Mouse (Mus musculus) heart, postnatal 0 days (tissue): ENCODE measurements around the gene Lrwd1. TPM values are rescaled to one million over a fixed set of nuclear protein-coding genes. Genes with fewer than 3 reads are reported as not detected.
A peak's percentile ranks its signal among the peaks of the same experiment; 100 is the strongest.

Experiments used
- ATAC-seq: fragments of 200-750 bp; cut with Nextera tagmentation; 2 replicates; pipeline ENCODE4 v1.8.0; 2017; ENCODE audit warnings: low read depth, moderate number of reproducible peaks, moderate library complexity; ENCODE audit not compliant: insufficient read depth
- DNase-seq: peaks from one replicate; pipeline ENCODE4 v3.0.0-alpha.2; 2016; ENCODE audit warnings: low spot score
- H3K27ac ChIP-seq: fragments of 300-500 bp; sonication (generic); 2 replicates; pipeline ENCODE4 v1.5.1; 2014; ENCODE audit warnings: low read depth, mild to moderate bottlenecking
- H3K27me3 ChIP-seq: fragments of 300-500 bp; sonication (generic); 2 replicates; pipeline ENCODE4 v1.6.1; 2014; ENCODE audit warnings: low read length, mixed read lengths; ENCODE audit not compliant: control insufficient read depth, insufficient read depth
- H3K36me3 ChIP-seq: fragments of 300-500 bp; sonication (generic); replicated peaks from 2 replicates; pipeline ENCODE4 v1.6.1; 2014; ENCODE audit warnings: low read length, mixed read lengths; ENCODE audit not compliant: control insufficient read depth, insufficient read depth
- H3K4me1 ChIP-seq: fragments of 300-500 bp; sonication (generic); 2 replicates; pipeline ENCODE4 v1.6.1; 2014; ENCODE audit warnings: antibody characterized with exemption; ENCODE audit not compliant: control insufficient read depth, insufficient read depth
- H3K4me2 ChIP-seq: fragments of 300-500 bp; sonication (generic); 2 replicates; pipeline ENCODE4 v1.6.1; 2014; ENCODE audit warnings: low read depth, mild to moderate bottlenecking, low read length, moderate library complexity
- H3K4me3 ChIP-seq: fragments of 300-500 bp; sonication (generic); 2 replicates; pipeline ENCODE4 v1.5.1; 2014; ENCODE audit warnings: low read depth, low read length
- H3K9ac ChIP-seq: fragments of 300-500 bp; sonication (generic); replicated peaks from 2 replicates; pipeline ENCODE4 v1.6.1; 2014; ENCODE audit warnings: low read depth, low read length, mixed read lengths
- H3K9me3 ChIP-seq: fragments of 300-500 bp; sonication (generic); replicated peaks from 2 replicates; pipeline ENCODE4 v1.6.1; 2016; ENCODE audit warnings: low read length; ENCODE audit not compliant: control insufficient read depth
- CTCF ChIP-seq: IDR thresholded peaks from 2 replicates; pipeline ENCODE4 v1.5.1; 2016; ENCODE audit warnings: antibody characterized with exemption, control low read depth, low read depth
- EP300 ChIP-seq: IDR thresholded peaks from 2 replicates; pipeline ENCODE4 v1.6.1; 2016; ENCODE audit warnings: antibody characterized with exemption, low read depth
- WGBS: fragments of 180-500 bp; shearing (Covaris S2); extraction: QIAGEN DNeasy Blood & Tissue Kit; methylation state at CpG from one replicate; pipeline ENCODE4 v1.1.7; 2014; 5-methylcytosine and 5-hydroxymethylcytosine counted together
- polyA plus RNA-seq: library from polyadenylated mRNA; unstranded; fragments of >200 nt; fragmentation: Nextera tagmentation; extraction: Ambion mirVana; gene quantifications from 2 replicates; pipeline ENCODE4 v1.2.1, GENCODE M21; 2015
- total RNA-seq: library from RNA; depleted of rRNA; stranded (reverse); fragments of >200 nt; gene quantifications from 2 replicates; pipeline ENCODE4 v1.2.3, GENCODE M21; 2014; ENCODE audit warnings: low replicate concordance; rRNA removed

Lrwd1 gene
- total RNA-seq (20.9 and 23.1 TPM in 2 replicates), polyA plus RNA-seq (9.4 and 10.0 TPM in 2 replicates)

GRCm38 (mm10) chr5:136135571-136136291 lies at the start of gene Lrwd1, which contains the start of gene Alkbh4:
Gene Lrwd1, minus strand, starts transcription at chr5:136136074.
Gene Alkbh4, plus strand, starts transcription at chr5:136136146.
- Histone ChIP-seq H3K4me2 (peak within 1 kb of the TSS; percentile 82), H3K4me1 (no peaks in the 10 kb centered on the region; the same call in 1 of the 2 replicates), H3K4me3 (peak within 1 kb of the TSS; percentile 77), H3K9ac (peak within 1 kb of the TSS; percentile 68), H3K27ac (peak within 1 kb of the TSS; percentile 51), H3K36me3 (peaks cover 29% of the 10 kb centered on the region), H3K27me3 (no peaks in the 10 kb centered on the region), H3K9me3 (no peaks in the 10 kb centered on the region)
- ATAC-seq (peak; percentile 94), DNase-seq (peak; percentile 97)
- WGBS, result under 1% methylated on average over 60 of the region's 60 CpGs
- TF ChIP-seq CTCF (peak; percentile 74), EP300 (no peak)

GRCm38 (mm10) chr5:136183766-136184165 lies 47.9 kb upstream of the Lrwd1 start:
- H3K36me3 ChIP-seq, result peaks cover 73% of the 10 kb centered on the region
- DNase-seq, result no peak
- no peak for TF ChIP-seq EP300
- TF ChIP-seq CTCF, result no peak

DNA sequence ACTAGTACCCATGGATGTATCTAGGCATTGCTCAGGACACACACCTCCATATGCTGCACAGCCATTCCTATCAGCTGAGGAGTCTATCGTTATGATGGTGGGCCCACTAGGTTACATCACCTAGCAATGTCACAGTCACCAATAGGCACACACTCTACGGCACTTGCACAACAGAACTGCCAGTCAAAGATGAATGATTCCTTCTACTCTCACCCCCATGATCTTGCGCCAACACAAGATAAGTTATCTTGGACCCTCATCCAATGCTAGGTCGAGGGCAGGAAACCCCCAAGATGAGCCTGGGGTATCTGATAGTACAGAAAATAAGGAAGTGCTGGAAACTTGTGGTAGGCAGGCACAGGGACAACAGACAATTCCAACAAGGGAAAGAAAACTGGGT lies 47.0 kb upstream of the Lrwd1 start:
- DNase-seq (no peak), ATAC-seq (no peak)
- TF ChIP-seq EP300, result no peak
- TF ChIP-seq CTCF, result no peak
- H3K36me3 ChIP-seq, result peaks cover 70% of the 10 kb centered on the region
- H3K4me1 ChIP-seq, result no peaks in the 10 kb centered on the region
- H3K27me3 ChIP-seq, result no peaks in the 10 kb centered on the region
- H3K9me3 ChIP-seq, result no peaks in the 10 kb centered on the region
- H3K4me3 ChIP-seq, result no peak overlapping the region
- no peak overlapping the region for H3K27ac ChIP-seq
- 71% methylated on average over 4 of the region's 4 CpGs for WGBS
- H3K9ac ChIP-seq, result no peak overlapping the region
- H3K4me2 ChIP-seq, result no peak overlapping the region

More at GRCm38 (mm10) chr5:136183766-136184165, 47.9 kb upstream of the Lrwd1 start:
- Histone ChIP-seq H3K27me3 (no peaks in the 10 kb centered on the region), H3K4me3 (no peak overlapping the region), H3K9ac (no peak overlapping the region), H3K4me1 (no peaks in the 10 kb centered on the region), H3K27ac (no peak overlapping the region), H3K9me3 (no peaks in the 10 kb centered on the region), H3K4me2 (no peak overlapping the region)
- ATAC-seq, result no peak
- WGBS, result 94% methylated on average over 7 of the region's 7 CpGs

DNA sequence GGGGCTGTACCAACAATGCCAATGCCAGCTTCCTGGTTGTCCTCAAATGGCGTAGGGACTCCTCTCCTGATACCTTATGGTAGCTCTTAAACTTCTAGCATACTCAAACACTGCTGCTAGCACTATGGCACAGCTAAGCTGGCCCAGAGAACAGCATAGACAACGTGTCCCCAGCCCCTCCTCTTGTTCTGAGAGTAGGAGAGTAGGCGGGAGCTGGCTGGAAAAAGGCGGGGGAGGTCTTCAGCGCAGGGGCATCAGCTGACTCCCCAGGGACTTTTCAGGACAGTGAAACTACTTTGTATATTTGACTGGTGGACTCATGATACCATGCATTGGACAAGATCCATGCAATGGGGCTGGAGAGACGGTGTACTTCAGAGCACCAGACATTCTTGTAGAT lies 46.2 kb upstream of the Lrwd1 start:
- no peaks in the 10 kb centered on the region for H3K4me1 ChIP-seq
- ATAC-seq, result no peak
- H3K27me3 ChIP-seq, result no peaks in the 10 kb centered on the region
- no peak overlapping the region for H3K9ac ChIP-seq
- H3K4me3 ChIP-seq, result no peak overlapping the region
- DNase-seq, result no peak
- WGBS, result 74% methylated on average over 6 of the region's 6 CpGs
- H3K36me3 ChIP-seq, result peaks cover 67% of the 10 kb centered on the region
- no peaks in the 10 kb centered on the region for H3K9me3 ChIP-seq
- TF ChIP-seq CTCF (no peak), EP300 (no peak)
- no peak overlapping the region for H3K27ac ChIP-seq
- no peak overlapping the region for H3K4me2 ChIP-seq

DNA sequence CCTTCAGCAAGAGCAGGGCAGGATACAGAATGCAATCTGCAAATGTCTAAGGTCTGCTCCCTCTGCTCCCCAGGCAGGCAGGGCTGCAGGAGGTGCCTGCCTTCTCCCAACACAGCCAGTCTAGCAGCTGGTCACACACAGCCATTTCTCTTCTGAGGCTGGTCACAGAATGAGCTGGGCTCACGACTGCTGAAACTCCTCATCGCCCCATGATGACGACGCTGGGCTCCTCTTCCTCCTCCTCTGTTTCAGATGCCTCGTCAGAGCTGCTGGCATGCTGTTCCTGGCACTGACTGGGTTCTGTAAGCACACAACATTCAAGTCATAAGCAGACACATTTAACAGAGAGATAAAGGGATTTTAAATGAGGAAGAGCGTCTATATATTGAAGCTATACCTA lies 45.3 kb upstream of the Lrwd1 start:
- 88% methylated on average over 6 of the region's 6 CpGs for WGBS

GRCm38 (mm10) chr5:136179594-136179993 lies 43.7 kb upstream of the Lrwd1 start:
- Histone ChIP-seq H3K4me1 (no peaks in the 10 kb centered on the region), H3K27me3 (no peaks in the 10 kb centered on the region), H3K4me3 (no peak overlapping the region), H3K27ac (no peak overlapping the region), H3K9me3 (no peaks in the 10 kb centered on the region), H3K9ac (no peak overlapping the region), H3K4me2 (no peak overlapping the region), H3K36me3 (peaks cover 48% of the 10 kb centered on the region)
- no peak for ATAC-seq
- 91% methylated on average over 5 of the region's 5 CpGs for WGBS
- DNase-seq, result no peak
- TF ChIP-seq EP300 (no peak), CTCF (no peak)

More for the DNA sequence above, 45.3 kb upstream of the Lrwd1 start:
- H3K9ac ChIP-seq, result no peak overlapping the region
- TF ChIP-seq EP300, result no peak
- no peak overlapping the region for H3K4me3 ChIP-seq
- no peak for DNase-seq
- H3K9me3 ChIP-seq, result no peaks in the 10 kb centered on the region
- H3K4me1 ChIP-seq, result no peaks in the 10 kb centered on the region
- ATAC-seq, result no peak
- no peaks in the 10 kb centered on the region for H3K27me3 ChIP-seq
- peaks cover 64% of the 10 kb centered on the region for H3K36me3 ChIP-seq
- no peak overlapping the region for H3K4me2 ChIP-seq
- no peak overlapping the region for H3K27ac ChIP-seq
